Mouse (Mus musculus): ENCODE data around the gene Tnfrsf4.

GRCm38 (mm10) chr4:156021381-156021780 is 7.7 kb downstream of the Tnfrsf4 start:
- TF ChIP-seq CTCF (IDR thresholded peaks at IDR 0.05; ENCODE audit: control insufficient read depth, insufficient read depth, low read length): no peak
- TF ChIP-seq POLR2A (IDR thresholded peaks at IDR 0.05; ENCODE audit: borderline replicate concordance, control insufficient read depth, low read depth, low read length): no peak
